Mouse (Mus musculus) bone marrow, adult 2 months (tissue): ENCODE data around the gene Dtx1.

Source experiments
- CTCF ChIP-seq: fragments of 200-500 bp; IDR thresholded peaks from 2 replicates; pipeline ENCODE4 v1.5.1; 2011; ENCODE audit warnings: low read length, control low read depth; ENCODE audit not compliant: control insufficient read depth, insufficient read depth
- POLR2A ChIP-seq: fragments of 200-500 bp; IDR thresholded peaks from 2 replicates; pipeline ENCODE4 v1.6.1; 2011; ENCODE audit warnings: low read depth, mild to moderate bottlenecking, control low read depth, low read length, borderline replicate concordance; ENCODE audit not compliant: control insufficient read depth

- TF ChIP-seq CTCF (no peak), POLR2A (no peak)
Observed at GRCm38 (mm10) chr5:120656281-120656751, 55.4 kb downstream of the Dtx1 start.
